8 mouse cellular contexts compared by ENCODE assay signal in genomic region chr7:80422759-80423480, GRCm38 (mm10). TPM values are rescaled to one million over a fixed set of nuclear protein-coding genes. Genes with fewer than 3 reads are reported as not detected.
A peak's percentile ranks its signal among the peaks of the same experiment; 100 is the strongest.
DNase-seq lines count a peak whose midpoint lies in the region; ATAC-seq and TF ChIP-seq lines count a peak whose summit lies in the region.

No protein-coding gene starts in this region.

- H3K4me3 ChIP-seq in kidney, adult 2 months (ENCODE audit: insufficient read depth, low read depth, low read length): no peak overlapping the region
- peak overlapping the region; percentile 49 for H3K4me3 ChIP-seq in E14TG2a.4 (replicated peaks; ENCODE audit: low read length)
- H3K4me3 ChIP-seq in liver, embryonic 14.5 days (ENCODE audit: insufficient read depth in 1 of 2, low read depth in 2 of 2, low read length in 2 of 2): no peak overlapping the region; a peak in 1 of 4 replicates

- no peaks in the 10 kb centered on the region for H3K9me3 ChIP-seq in E14TG2a.4 (ENCODE audit: low read length)
- H3K9me3 ChIP-seq in liver, embryonic 14.5 days (ENCODE audit: control insufficient read depth, low read length): no peaks in the 10 kb centered on the region

- no peaks in the 10 kb centered on the region for H3K36me3 ChIP-seq in kidney, adult 2 months (ENCODE audit: control insufficient read depth, insufficient read depth, low read length)
- H3K36me3 ChIP-seq in E14TG2a.4 (ENCODE audit: insufficient read depth, low read length): no peaks in the 10 kb centered on the region
- no peaks in the 10 kb centered on the region for H3K36me3 ChIP-seq in liver, embryonic 14.5 days (replicated peaks; ENCODE audit: control insufficient read depth, insufficient read depth, low read depth)

- H3K27ac ChIP-seq in kidney, adult 2 months (ENCODE audit: insufficient read depth, low read depth, low read length): no peak overlapping the region
- H3K27ac ChIP-seq in liver, embryonic 14.5 days: no peak overlapping the region

- 33% methylated on average over 20 of the region's 20 CpGs for WGBS in kidney, adult 2 months
- WGBS in liver, embryonic 14.5 days (ENCODE audit: insufficient replicate concordance): 18% methylated on average over 20 of the region's 20 CpGs

- H3K4me1 ChIP-seq in kidney, adult 2 months (ENCODE audit: control insufficient read depth, insufficient read depth, low read length): no peaks in the 10 kb centered on the region
- peaks cover 38% of the 10 kb centered on the region for H3K4me1 ChIP-seq in E14TG2a.4 (replicated peaks; ENCODE audit: low read depth, low read length)
- peaks cover 0 to 17% of the 10 kb centered on the region in 2 experiments; a peak in 2 of 4 replicates for H3K4me1 ChIP-seq in liver, embryonic 14.5 days (replicated peaks; ENCODE audit: control insufficient read depth in 2 of 2, insufficient read depth in 2 of 2, low read length in 1 of 2)

- H3K9ac ChIP-seq in liver, embryonic 14.5 days (replicated peaks): no peak overlapping the region

- ATAC-seq in liver, embryonic 14.5 days (ENCODE audit: insufficient read depth): no peak

- H3K4me2 ChIP-seq in liver, embryonic 14.5 days (ENCODE audit: low read depth): peak overlapping the region; percentile 48

- no peak for TF ChIP-seq EP300 in liver, embryonic 14.5 days (IDR thresholded peaks at IDR 0.05; ENCODE audit: low read depth)

- DNase-seq in kidney, adult 2 months: peak; percentile 20
- no peak for DNase-seq in kidney, adult 9 months
- peak; percentile 90 to 93 for DNase-seq in cerebellum, postnatal 10 days
- DNase-seq in heart, postnatal 4 days: peak; percentile 60
- DNase-seq in liver, embryonic 14.5 days (ENCODE audit: low read depth in 3 of 3, low spot score in 3 of 3): no peak
- no peak for DNase-seq in spleen, postnatal 4 days (ENCODE audit: low spot score in 2 of 2)
- DNase-seq in gastrocnemius, postnatal 25 days: no peak

- no peak for TF ChIP-seq POLR2A in kidney, adult 2 months (IDR thresholded peaks at IDR 0.05; ENCODE audit: low read depth, low read length)

- TF ChIP-seq CTCF in kidney, adult 2 months (conservative IDR thresholded peaks at IDR 0.05; ENCODE audit: insufficient read depth, insufficient read length, low read depth, low read length): no peak
- TF ChIP-seq CTCF in E14TG2a.4 (conservative IDR thresholded peaks at IDR 0.05; ENCODE audit: low read length): no peak; the same call in 1 of the 2 replicates
- no peak for TF ChIP-seq CTCF in liver, embryonic 14.5 days (IDR thresholded peaks at IDR 0.05; ENCODE audit: low read depth)

- H3K27me3 ChIP-seq in kidney, adult 2 months (replicated peaks; ENCODE audit: control insufficient read depth, insufficient read depth, low read length): no peaks in the 10 kb centered on the region
- peaks cover 11% of the 10 kb centered on the region for H3K27me3 ChIP-seq in E14TG2a.4 (ENCODE audit: insufficient read depth, low read length)
- no peaks in the 10 kb centered on the region for H3K27me3 ChIP-seq in liver, embryonic 14.5 days (ENCODE audit: control insufficient read depth, insufficient read depth, low read length)

RNA-seq across cellular contexts. Expression of gene Furin, which starts 17.7 kb away (rescaled TPM):
- 145 and 172 TPM in 2 replicates for polyA plus RNA-seq in kidney, adult 2 months (2012; rRNA removed)
- 100 to 1,000 TPM; 104 to 113 TPM for total RNA-seq in heart, postnatal 4 days (2021)
- polyA plus RNA-seq in liver, embryonic 14.5 days (2012; rRNA removed): 6.0 and 6.7 TPM in 2 replicates
- 3.8 and 4.5 TPM in 2 replicates for polyA plus RNA-seq in liver, embryonic 14.5 days (2014; fragmentation: Nextera tagmentation; extraction: Ambion mirVana)
- total RNA-seq in gastrocnemius, postnatal 25 days (2021): 10 to 100 TPM; 38.5 to 44.8 TPM

RNA-seq across cellular contexts. Expression of gene Fes, which starts 35.2 kb away (rescaled TPM):
- polyA plus RNA-seq in kidney, adult 2 months (2012; rRNA removed): 10.0 and 10.8 TPM in 2 replicates
- 10 to 100 TPM; 16.4 to 21.5 TPM for total RNA-seq in heart, postnatal 4 days (2021)
- polyA plus RNA-seq in liver, embryonic 14.5 days (2012; rRNA removed): 9.8 and 11.9 TPM in 2 replicates
- polyA plus RNA-seq in liver, embryonic 14.5 days (2014; fragmentation: Nextera tagmentation; extraction: Ambion mirVana): 9.0 and 10.1 TPM in 2 replicates
- 1 to 10 TPM; 3.3 to 3.4 TPM for total RNA-seq in gastrocnemius, postnatal 25 days (2021)

RNA-seq across cellular contexts. Expression of gene Man2a2, which starts 51.7 kb away (rescaled TPM):
- 40.4 and 49.9 TPM in 2 replicates for polyA plus RNA-seq in kidney, adult 2 months (2012; rRNA removed)
- total RNA-seq in heart, postnatal 4 days (2021): 10 to 100 TPM; 65.0 to 65.6 TPM
- 4.9 TPM in 2 replicates for polyA plus RNA-seq in liver, embryonic 14.5 days (2012; rRNA removed)
- polyA plus RNA-seq in liver, embryonic 14.5 days (2014; fragmentation: Nextera tagmentation; extraction: Ambion mirVana): 1.5 and 1.7 TPM in 2 replicates
- 100 to 1,000 TPM; 138 to 146 TPM for total RNA-seq in gastrocnemius, postnatal 25 days (2021)

Comparison
In these comparisons a context has a peak if more than half of its experiments do, and no peak if none do; other contexts are left out.
1. DNase-seq: peak in kidney, adult 2 months (single experiment), cerebellum, postnatal 10 days (2 of 2) and heart, postnatal 4 days (single experiment); none in kidney, adult 9 months (single experiment), liver, embryonic 14.5 days (0 of 3), spleen, postnatal 4 days (0 of 2) and gastrocnemius, postnatal 25 days (single experiment).